Mouse (Mus musculus): Measurements from ENCODE around the gene Gimap9.

Gene Gimap9

GRCm38 (mm10) chr6:48650041-48650440 is 25.9 kb upstream of the Gimap9 start:
- in situ Hi-C loops (cut with MboI, MseI), result no loop called here

DNA sequence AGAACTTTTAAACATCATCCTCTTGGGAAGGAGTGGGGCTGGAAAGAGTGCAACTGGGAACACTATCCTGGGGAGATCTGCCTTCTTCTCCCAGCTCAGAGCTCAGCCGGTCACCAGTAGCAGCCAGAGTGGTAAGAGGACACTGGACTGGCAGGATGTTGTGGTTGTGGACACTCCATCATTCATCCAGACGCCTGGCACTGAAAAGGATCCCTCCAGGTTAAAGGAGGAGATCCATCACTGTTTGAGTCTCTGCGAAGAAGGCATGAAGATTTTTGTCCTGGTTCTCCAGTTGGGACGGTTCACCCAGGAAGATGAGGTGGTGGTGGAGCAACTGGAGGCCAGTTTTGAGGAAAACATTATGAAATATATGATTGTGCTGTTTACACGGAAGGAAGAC is 17.2 kb upstream of the Gimap9 start:
- in situ Hi-C loops (cut with MboI, MseI), result no loop called here

DNA sequence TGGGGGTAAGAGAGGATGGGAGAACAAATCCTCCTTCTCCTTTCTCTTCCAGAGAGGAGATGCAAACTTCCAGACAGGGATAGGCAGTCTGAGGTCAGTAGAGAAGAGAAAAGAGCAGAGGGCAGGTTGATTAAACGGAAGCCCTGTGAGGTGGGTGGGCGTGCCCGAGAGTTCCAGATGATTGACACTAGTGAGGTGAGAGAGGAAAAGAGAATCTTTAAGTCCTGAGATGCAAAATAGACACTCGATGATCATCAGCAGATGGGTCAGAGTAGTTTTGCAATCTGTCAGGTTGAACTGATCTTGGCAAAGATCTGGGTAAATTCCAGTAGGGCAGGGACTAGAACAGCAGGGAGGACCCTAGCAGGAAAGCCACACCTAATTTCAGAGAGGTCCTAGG is 11.2 kb upstream of the Gimap9 start:
- in situ Hi-C loops (cut with MboI, MseI), result loop anchor here in 1 of 2 experiments (10.0 kb wide), 1 partner anchor 980 kb away; no protein-coding TSS in a partner anchor

GRCm38 (mm10) chr6:48665471-48665870 is 10.5 kb upstream of the Gimap9 start:
- in situ Hi-C loops (cut with MboI, MseI), result loop anchor here in 1 of 2 experiments (10.0 kb wide), 1 partner anchor 981 kb away; no protein-coding TSS in a partner anchor

DNA sequence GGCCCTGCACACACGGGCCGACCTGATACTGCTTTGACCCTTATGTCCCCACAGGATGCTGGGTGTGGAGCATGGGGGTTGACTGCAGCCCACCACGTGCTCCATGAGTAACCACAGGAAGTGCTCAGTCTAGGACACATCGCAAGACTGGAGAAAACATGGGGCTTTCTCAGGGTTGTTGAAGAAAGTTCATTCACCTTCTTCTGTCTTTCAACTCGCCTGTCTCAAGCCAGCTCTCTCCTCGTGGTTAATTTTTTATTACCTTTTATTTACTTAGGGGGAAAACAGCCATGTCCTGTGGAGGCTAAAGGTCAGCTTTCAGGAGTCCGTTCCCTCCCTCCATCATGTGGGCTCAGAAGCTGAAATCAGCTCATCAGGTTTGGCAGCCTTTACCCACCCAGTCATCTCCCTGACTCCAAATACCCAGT is 9.8 kb upstream of the Gimap9 start:
- in situ Hi-C loops (cut with MboI, MseI), result loop anchor here in 1 of 2 experiments (10.0 kb wide), 1 partner anchor 981 kb away; no protein-coding TSS in a partner anchor

GRCm38 (mm10) chr6:48668022-48668421 is 7.9 kb upstream of the Gimap9 start:
- in situ Hi-C loops (cut with MboI, MseI), result loop anchor here in 1 of 2 experiments (10.0 kb wide), 1 partner anchor 983 kb away; no protein-coding TSS in a partner anchor

- in situ Hi-C loops (cut with MboI, MseI), result loop anchor here in 1 of 2 experiments (10.0 kb wide), 1 partner anchor 985 kb away; no protein-coding TSS in a partner anchor
Observed at GRCm38 (mm10) chr6:48669446-48669969, 6.4 kb upstream of the Gimap9 start.

DNA sequence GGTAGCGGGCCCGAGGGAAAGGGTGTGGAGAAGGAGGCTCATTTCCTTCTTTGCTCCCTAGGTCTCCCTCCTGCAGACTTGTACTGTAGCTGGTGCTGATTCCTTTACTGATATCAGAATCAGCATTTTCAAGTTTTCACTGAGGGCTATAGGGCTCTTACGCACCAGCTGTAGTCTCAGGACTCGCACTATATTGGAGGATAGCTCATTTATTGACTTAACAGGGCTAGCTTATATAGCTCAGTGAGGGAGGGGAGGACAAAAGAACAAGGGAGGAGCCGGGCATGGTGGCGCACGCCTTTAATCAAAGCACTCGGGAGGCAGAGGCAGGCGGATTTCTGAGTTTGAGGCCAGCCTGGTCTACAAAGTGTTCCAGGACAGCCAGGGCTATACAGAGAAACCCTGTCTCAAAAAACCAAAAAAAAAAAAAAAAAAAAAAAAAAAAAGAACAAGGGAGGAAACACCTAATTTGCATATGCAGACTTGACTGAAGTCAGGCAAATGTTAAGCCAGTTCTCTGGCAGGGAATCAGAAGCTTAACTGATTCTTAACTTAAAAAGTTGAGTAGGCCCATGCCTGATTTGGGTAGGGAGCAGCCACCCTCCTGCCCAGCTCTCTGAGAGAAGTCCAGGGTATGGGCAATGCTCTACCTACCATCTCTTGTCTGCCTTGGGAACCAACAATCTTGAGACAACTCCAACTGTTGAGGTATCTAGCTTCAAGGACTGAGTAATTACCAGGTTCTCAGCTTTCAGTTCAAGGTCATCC is 1.5 kb upstream of the Gimap9 start:
- in situ Hi-C loops (cut with MboI, MseI), result loop anchor here (10.0 kb wide), 3 partner anchors 930 to 1710 kb away; no protein-coding TSS in a partner anchor

DNA sequence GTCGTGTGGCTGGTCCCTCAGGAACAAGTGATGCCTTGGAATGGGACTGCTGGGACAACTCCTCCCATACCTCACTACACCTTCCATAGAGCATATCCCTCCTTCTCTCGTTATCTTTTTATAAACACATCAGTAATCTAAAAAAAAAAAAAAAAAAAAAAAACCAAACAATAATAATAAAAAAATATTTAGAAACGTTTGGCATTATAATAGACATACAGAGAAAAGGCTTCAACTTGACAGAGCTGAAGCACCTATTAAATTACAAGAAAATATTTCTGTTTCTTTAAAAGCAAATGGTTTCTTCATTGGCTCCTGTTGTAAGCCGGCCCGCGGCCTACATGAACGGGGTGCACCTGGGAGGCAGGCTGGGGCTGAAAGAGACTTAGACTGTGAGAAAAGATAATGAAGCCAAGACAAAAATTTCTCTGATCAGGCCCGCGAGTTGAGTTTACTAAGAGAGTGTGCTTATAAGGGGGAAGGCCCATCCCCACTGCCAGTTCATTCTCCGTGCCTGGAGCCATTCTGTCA is 464 bp upstream of the Gimap9 start:
- in situ Hi-C loops (cut with MboI, MseI), result loop anchor here (10.0 kb wide), 3 partner anchors 931 to 1709 kb away; no protein-coding TSS in a partner anchor

DNA sequence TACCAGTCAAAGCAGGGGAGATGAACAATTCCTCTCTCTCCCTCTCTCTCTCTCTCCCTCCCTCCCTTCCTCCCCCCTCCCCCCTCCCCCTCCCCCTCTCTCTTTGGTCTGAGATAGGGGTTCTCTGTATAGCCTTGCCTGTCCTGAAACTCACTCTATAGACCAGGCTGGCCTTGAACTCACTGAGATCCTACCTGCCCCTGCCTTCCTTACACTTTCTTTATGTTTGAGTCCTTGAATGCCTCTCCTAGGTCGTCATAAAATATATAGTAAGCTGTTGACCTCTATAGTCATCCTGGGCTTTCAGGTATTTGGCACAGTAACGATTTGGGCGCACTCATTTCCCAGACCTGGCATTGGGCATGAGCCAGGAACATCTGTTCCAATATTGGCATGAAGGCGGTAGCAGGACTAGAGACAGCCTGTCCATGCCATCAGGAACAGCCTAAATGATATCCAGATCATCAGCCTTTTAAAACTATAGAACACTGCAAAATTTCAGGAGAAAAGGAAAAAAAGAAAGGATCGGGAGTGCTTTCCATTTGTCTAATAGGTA is 1.0 kb downstream of the Gimap9 start:
- in situ Hi-C loops (cut with MboI, MseI), result loop anchor here (10.0 kb wide), 3 partner anchors 932 to 1708 kb away; no protein-coding TSS in a partner anchor

DNA sequence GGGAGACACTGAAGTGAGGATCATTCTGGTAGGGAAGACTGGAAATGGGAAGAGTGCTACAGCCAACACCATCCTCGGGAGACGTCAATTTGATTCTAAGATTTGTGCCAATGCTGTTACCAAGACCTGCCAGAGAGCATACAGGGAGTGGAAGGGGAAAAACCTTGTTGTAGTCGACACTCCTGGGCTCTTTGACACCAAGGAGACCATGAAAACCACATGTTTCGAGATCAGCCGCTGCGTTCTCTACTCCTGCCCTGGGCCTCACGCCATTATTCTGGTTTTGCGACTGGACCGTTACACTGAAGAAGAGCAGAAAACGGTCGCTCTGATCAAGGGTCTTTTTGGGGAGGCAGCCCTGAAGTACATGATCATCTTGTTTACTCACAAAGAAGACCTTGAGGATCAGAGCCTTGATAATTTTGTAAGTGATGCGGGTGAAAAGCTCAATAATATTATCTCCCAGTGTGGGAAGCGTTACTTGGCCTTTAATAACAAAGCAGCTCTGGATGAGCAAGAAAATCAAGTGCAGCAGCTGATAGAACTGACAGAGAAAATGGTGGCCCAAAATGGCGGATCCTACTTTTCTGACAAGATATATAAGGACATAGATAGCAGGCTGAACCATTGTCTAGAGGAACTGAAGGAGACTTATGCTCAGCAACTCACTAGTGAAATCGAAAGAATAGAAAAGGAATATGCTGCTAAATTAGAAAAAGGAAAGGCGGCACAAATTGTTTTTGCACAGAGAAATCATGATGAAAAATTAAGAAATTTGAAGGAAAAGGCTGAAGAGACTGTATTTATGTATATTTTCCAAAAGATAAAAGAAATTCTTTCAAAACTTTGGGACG is 1.8 kb downstream of the Gimap9 start:
- in situ Hi-C loops (cut with MboI, MseI), result loop anchor here (10.0 kb wide), 3 partner anchors 933 to 1707 kb away; no protein-coding TSS in a partner anchor

GRCm38 (mm10) chr6:48678391-48678790 is 2.5 kb downstream of the Gimap9 start:
- in situ Hi-C loops (cut with MboI, MseI), result loop anchor here (10.0 kb wide), 3 partner anchors 934 to 1706 kb away; no protein-coding TSS in a partner anchor

- in situ Hi-C loops (cut with MboI, MseI), result loop anchor here (10.0 kb wide), 4 partner anchors 65 to 1705 kb away; partner anchors contain the start of gene Gimap5 (in 1 of the 2)
Observed at GRCm38 (mm10) chr6:48679701-48680100, 3.8 kb downstream of the Gimap9 start.

DNA sequence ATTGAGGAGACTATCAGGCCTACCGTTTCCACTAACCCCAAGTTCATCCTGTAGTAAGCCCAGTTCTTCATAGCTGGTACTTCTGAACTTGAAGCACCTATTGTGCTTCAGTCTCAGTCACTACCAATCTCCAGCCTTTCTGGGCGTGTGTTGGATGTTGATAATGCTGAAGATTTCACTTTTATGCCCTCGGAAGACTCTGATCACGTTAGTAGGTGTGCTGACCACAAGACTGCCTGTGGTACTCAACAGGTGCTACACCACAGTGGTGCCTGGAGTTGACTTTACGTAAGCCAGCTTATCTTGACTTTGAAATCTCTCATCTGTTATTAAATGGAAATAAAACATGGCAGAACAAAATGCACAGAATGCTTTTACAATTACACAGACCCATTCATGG is 4.5 kb downstream of the Gimap9 start:
- in situ Hi-C loops (cut with MboI, MseI), result loop anchor here in 1 of 2 experiments (10.0 kb wide), 1 partner anchor 64 kb away; the partner anchor contains the start of gene Gimap5

DNA sequence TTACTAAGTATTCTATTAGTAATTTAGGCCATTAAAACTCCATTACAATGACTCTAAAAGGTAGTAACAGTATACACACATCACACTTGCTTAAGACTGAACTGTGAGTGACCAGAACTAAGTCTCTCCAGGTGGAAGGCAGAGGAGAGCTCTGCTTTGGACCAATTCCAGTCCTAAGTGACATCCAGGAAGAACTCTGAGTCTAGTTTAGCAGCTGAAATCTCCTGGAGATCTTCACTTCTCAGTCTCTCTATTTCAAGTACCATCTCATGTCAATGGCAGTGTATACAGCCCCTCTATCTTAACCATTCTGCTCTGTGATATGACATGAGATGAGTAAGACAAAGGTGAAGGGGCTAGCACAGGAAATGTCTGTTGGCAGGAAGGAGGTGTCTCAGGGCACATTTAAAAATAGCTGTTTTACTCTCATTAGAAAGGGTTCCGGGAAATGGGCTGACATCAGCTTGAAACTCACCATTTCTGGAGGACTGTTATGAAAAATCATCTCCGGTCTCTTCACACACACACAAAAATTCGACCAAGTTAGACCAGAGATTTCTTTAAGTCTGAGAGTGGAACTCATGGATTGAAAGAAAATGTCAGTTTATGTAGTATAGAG is 5.7 kb downstream of the Gimap9 start:
- in situ Hi-C loops (cut with MboI, MseI), result loop anchor here in 1 of 2 experiments (10.0 kb wide), 1 partner anchor 63 kb away; the partner anchor contains the start of gene Gimap5

- in situ Hi-C loops (cut with MboI, MseI), result loop anchor here in 1 of 2 experiments (10.0 kb wide), 1 partner anchor 63 kb away; the partner anchor contains the start of gene Gimap5
Observed at GRCm38 (mm10) chr6:48682271-48682670, 6.3 kb downstream of the Gimap9 start.

GRCm38 (mm10) chr6:48683263-48683821 is 7.4 kb downstream of the Gimap9 start:
- in situ Hi-C loops (cut with MboI, MseI), result loop anchor here in 1 of 2 experiments (10.0 kb wide), 1 partner anchor 61 kb away; the partner anchor contains the start of gene Gimap5

DNA sequence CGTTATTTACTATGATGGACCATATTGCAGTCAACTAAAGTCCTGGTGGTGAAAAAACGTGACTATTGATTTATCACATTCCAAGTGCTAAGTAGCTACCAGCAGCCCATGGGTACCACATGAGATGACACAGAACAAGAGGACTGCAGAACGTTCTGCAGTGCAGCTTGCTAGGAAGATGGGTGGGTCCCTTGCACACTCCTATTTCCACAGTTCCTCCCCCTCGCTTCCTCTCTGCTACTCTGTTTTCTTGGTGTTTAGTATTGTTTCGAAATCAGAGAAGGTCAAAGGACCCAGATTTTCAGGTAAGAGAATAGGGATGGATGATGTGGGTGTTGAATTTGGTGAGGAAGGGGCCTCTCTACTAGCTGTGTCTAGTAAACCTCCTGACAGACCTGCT is 8.4 kb downstream of the Gimap9 start, which contains the start of gene Gimap4:
Gimap4 (plus strand) TSS at position 231 of the 400 bp plus-strand sequence.
- in situ Hi-C loops (cut with MboI, MseI), result loop anchor here in 1 of 2 experiments (10.0 kb wide), 1 partner anchor 60 kb away; the partner anchor contains the start of gene Gimap5

- in situ Hi-C loops (cut with MboI, MseI), result loop anchor here in 1 of 2 experiments (10.0 kb wide), 1 partner anchor 60 kb away; the partner anchor contains the start of gene Gimap5
Observed at GRCm38 (mm10) chr6:48684806-48685205, 8.9 kb downstream of the Gimap9 start.
